Mouse (Mus musculus) liver, postnatal 0 days (tissue): ENCODE data around the gene Ttc9c.

Source experiments
- CTCF ChIP-seq: sonication (generic); IDR thresholded peaks from 2 replicates; pipeline ENCODE4 v1.5.1; 2016; ENCODE audit warnings: antibody characterized with exemption, low read depth
- EP300 ChIP-seq: IDR thresholded peaks from 2 replicates; pipeline ENCODE4 v1.6.1; 2016; ENCODE audit warnings: antibody characterized with exemption, low read depth, mild to moderate bottlenecking

- TF ChIP-seq CTCF (no peak), EP300 (no peak)
Observed at GRCm38 (mm10) chr19:8772996-8773395, 46.1 kb downstream of the Ttc9c start.
